Mouse (Mus musculus) urinary bladder, adult 18-20 months (tissue): Measurements from ENCODE around the gene Gabbr2.

ENCODE experiments used
- DNase-seq, 2 experiments: peaks; one replicate each; pipeline ENCODE4 v3.0.0; 2022; ENCODE audit warnings: low spot score in 2 of 2, mixed read lengths in 2 of 2

Gabbr2 gene

GRCm38 (mm10) chr4:46988824-46989223 lies 2.8 kb downstream of the Gabbr2 start:
- no peak for DNase-seq

- no peak for DNase-seq
Observed at GRCm38 (mm10) chr4:46988257-46988656, 3.4 kb downstream of the Gabbr2 start.

DNA sequence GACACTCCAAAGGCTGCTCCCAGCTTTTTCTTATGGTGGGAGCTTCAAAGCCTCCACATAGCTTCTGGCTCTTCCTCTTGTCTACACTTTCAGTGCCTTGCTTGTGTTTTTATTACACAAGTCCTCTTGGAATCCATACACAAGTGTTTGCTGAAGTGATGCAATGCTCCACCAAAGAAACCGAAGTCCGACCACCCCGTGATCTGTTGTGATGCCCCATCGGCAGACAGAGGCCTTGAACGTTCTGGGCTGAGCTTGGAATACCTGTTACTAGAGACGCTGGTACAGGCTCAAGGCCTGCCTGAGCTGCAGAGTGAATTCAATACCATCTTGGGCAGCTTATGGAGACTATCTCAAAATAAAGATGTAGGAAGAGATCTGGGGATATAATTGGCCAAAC lies 3.9 kb downstream of the Gabbr2 start:
- no peak for DNase-seq

DNA sequence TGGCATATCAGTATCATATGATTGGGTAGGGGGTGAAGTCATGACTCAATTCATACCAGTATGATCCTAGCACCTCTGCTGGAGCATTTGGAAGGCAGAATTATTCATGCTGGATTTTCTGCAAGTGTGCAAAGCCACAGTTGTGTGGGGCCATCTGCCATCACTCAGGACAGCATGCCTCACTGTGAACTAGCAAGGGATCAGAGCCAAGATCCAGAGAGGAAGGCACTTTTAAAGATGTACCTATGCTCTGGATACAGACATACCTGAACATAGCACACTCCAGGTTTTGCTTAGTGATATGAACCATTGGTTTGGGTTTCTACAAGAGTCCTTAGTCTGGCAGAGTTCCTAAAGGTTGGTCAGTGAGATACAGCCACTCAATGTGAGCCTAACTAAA lies 5.6 kb downstream of the Gabbr2 start:
- DNase-seq: no peak

DNA sequence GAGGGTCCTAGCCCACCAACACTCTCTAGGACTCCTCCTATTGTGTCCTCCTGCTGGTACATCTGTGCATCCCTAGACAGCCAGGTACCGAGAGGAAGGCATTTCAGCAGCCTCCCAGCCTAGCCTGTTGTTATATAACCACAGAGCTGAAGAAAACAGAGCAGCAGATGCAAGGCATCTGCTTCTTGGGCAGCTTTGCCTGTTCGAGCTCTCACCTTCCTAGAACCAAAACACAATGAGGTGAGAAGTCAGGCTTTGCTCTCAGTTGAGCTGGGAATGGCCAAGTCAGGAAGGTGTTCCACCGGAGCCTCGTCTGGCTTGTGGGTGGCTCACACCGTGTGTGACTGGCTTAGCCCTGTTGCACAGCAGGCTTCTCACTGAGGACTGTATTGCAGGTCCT lies 8.8 kb downstream of the Gabbr2 start:
- DNase-seq: no peak

- DNase-seq: no peak
Observed at GRCm38 (mm10) chr4:46982094-46982493, 9.6 kb downstream of the Gabbr2 start.

DNA sequence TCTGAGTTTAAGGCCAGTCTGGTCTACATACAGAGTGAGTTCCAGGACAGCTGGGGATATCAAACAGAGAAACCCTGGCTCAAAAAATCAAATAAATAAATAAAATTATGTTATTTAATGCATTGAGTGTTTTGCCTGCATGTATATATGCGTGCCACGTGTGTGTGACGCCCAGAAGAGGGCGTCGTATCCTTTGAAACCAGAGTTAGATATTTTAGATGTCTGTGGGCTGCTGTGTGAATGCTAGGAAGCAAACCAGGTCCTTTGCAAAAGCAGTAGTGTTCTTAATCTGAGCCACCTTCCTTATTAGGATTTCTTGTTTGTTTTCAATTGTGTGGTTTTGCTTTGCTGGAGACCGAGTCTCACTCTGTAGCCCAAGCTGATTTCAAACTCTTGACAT lies 13.3 kb downstream of the Gabbr2 start:
- DNase-seq: no peak

- no peak for DNase-seq
Observed at GRCm38 (mm10) chr4:46977161-46977560, 14.5 kb downstream of the Gabbr2 start.

DNA sequence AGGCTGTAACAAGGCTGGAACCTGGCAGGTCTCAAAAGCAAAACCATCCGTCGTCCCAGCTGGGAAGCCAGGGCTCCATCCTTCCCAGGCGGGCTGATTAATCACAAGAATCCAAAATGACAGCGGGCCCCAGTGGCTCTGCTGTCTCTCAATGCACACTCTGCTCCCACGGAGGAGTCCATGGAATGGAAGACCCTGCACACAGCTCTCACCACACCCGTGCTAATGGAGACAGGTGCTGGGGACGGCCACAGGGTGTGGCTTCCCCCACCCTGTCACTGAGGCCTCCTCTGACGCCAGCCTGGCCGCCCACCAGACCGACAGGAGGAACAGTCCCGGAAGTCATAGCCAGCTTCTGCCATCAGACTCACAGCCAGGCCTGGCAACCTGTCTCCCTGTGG lies 15.0 kb downstream of the Gabbr2 start:
- no peak for DNase-seq

DNA sequence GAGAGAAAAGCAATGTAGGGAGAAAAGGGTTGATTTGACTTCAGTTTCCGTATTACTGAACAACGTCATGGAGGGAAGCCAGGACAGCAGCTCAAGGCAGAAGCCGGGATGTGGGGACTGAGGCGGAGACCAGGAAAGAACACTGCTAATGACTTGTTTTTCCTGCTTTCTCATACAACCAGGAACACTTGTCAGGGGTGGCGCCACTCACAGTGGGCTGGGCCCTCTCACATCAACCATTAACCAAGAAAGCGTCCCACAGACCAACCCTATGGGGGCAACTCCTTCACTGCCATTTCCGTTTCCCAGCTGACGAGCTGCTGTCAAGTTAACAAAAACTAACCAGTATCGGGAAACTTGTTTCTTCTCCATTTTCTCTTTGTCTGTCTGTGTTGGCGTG lies 18.4 kb downstream of the Gabbr2 start:
- no peak for DNase-seq

DNA sequence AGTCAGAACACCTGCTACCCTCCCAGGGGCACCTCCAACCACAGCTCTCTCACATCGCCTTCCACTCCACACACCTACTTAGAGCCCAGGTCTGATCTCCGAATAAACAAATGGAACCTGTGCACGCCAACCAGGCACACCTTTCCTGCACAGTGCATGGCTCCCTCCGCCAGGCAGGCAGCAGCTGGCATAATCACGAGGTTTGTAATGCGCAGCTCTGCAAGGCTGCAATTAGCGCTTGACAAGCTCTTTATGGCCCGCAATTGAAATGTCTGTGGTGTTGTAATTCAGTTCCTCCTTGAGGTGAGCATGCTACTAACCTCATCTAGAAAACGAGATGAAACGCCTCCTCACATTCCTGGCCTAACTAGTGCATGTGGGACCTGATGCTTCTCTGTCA lies 23.7 kb downstream of the Gabbr2 start:
- DNase-seq: no peak

DNA sequence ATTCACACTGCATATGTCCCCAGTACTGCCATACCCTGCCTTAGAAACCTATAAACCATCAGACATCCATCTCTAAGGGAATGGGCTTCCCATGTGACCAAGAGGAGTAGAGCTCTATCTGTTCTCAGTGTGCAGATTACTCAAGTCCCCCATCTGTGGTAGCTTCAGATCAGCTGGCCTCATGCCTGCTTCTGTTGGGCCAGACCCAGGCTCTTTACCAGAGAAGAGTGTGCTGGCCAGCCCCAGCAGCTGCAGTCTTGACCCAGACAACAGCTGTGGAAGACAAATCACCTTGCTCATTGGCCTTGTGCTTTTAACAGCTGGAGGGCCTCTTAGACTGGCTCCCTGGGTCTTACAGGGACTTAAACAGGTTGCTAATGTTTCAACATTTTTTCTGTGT lies 25.1 kb downstream of the Gabbr2 start:
- DNase-seq: no peak

DNA sequence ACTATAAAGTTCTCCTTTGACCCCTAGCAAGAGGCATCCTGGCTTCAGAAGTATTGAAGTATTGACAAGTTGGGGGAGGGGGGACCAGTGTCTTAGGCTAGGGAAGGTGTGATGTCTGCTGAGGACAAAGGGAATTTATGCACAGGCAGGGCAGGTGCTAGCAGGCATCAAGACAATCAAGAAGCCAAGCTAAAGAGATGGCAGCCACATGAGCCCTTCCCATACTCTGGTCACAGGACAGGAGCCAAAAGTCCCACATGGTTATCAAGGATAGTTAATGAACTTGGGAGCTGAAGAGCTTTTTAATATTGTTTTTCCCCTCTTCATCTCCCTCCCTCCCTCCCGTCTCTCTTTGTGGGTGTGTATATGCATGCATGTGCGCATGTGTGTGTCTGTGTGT lies 30.3 kb downstream of the Gabbr2 start:
- no peak for DNase-seq

- DNase-seq: no peak
Observed at GRCm38 (mm10) chr4:46960208-46960607, 31.5 kb downstream of the Gabbr2 start.

- DNase-seq: no peak
Observed at GRCm38 (mm10) chr4:46959776-46960175, 31.9 kb downstream of the Gabbr2 start.

- DNase-seq: no peak
Observed at GRCm38 (mm10) chr4:46957955-46958354, 33.7 kb downstream of the Gabbr2 start.

GRCm38 (mm10) chr4:46956966-46957365 lies 34.7 kb downstream of the Gabbr2 start:
- no peak for DNase-seq

DNA sequence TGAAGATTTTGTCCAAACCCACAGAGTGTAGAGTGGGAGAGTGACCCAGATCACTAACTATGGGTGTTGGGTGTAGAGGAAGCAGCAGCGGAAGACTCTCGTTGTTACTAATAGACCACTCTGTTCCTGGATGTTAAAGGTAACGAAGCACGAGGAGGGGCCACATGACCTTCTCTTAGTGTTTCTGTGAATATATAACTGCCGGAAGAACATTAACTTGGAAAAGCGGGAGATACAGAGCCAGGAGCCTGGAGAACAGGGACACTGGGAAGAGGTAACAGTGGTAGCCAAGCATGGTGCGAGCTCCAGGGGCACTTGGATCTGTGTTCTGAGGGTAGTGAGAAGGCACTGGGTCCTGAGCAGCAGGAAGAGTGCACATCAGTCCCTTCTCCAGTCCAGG lies 38.7 kb downstream of the Gabbr2 start:
- no peak for DNase-seq

DNA sequence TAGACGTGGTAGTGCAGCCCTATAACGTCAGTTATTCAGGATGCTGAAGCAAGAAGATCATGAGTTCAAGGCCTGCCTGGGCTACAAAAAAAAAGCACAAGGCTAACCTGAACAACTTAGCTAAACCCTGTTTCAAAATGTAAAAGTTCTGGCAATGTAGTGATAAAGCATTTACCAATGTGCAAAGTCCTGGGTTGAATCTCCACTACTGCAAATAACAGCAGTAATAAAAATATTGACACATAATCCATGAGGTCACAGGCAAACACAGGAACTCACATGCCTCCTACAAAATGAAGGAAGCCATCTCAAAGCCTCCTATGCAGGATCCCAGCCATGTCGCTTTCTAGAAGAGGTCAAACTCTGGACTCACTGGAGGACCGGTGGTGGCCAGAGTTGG lies 39.1 kb downstream of the Gabbr2 start:
- no peak for DNase-seq

DNA sequence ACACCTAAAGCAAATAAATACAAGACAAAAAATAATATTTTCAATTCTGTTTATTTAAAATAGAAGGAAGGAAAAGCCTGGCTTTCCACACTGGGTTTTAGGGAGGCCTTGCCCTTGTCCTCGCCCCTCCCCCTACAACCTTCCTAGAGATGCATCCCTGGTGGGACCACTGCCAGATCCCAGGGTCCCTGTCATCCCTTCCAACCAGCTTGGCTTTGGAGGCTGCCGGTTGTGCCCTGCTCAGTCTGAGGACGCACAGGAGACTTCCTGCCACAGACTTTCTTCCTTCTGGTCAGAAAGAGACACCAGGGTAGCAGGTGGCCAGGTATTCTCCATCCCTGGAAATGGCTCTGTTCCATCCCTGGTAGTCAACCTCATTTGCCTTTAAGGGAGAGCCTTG lies 57.4 kb downstream of the Gabbr2 start:
- DNase-seq: no peak

GRCm38 (mm10) chr4:46933590-46933989 lies 58.1 kb downstream of the Gabbr2 start:
- DNase-seq: no peak

DNA sequence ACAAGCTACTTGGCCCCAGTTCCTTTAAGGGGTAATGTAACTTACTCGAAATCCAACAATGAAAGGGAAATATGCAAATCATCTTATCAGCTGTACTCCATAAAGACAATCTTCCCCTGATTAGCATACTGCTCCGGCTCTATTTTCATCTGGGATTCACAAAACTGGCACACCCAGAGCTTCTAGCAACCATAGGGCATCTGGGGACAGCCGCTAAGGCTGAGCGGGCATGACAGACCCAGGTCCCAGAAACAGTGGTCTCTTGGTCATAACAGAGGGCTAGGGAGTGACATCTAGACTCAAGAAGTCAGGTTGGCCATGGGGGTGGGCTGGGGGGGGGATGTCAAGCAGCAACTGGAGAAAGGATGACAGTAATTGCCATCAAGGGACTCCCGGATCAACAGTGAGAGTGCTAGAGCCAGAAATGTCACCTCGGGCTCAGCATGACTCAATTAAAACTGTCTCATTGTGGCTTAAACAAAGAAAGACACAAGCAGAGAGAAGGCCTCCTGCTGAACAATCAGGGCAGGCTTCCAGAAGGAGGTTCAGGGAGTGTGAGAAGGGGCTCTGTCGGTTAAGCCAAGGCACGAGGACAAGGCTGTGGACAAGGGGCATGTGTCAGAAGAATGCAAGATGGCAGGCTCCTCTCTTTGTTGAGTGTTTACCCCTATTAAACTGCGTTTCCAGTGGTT lies 59.8 kb downstream of the Gabbr2 start:
- no peak for DNase-seq

- no peak for DNase-seq
Observed at GRCm38 (mm10) chr4:46928112-46928511, 63.6 kb downstream of the Gabbr2 start.

- DNase-seq: no peak
Observed at GRCm38 (mm10) chr4:46919144-46919543, 72.5 kb downstream of the Gabbr2 start.
